Mouse (Mus musculus): Measurements from ENCODE around the gene Nsun4.

DNA sequence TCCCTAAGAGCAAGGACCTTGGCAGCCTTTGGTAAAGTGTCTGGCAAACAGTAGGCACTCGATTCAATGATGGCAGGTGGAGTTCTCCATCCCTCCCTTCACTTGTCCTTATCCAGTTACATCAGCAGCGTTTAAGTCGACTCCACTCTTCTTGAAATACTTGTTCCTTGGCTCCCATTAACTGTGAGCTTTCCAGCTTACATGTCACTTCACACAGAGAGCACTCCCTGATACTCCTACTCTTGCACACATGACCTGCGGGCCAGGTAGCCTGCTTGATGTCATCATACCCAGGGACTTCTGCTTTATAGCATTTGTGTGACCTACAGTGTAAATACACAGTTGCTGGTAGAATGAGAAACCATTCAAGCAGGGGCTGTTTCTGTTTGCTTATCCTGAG, 56.9 kb downstream of the Nsun4 start:
- no peak for TF ChIP-seq POLR2A (IDR thresholded peaks at IDR 0.05; ENCODE audit: extremely low read depth, insufficient read depth, low read length)
- no peak for TF ChIP-seq CTCF (IDR thresholded peaks at IDR 0.05; ENCODE audit: extremely low read depth, insufficient read depth, low read length)

Measured in cortical plate, adult 2 months (tissue).